Mouse (Mus musculus) embryonic facial prominence, embryonic 10.5 days (tissue): ENCODE results near the gene Usp36. TPM values are rescaled to one million over a fixed set of nuclear protein-coding genes. Genes with fewer than 3 reads are reported as not detected.

Experiments
- DNase-seq: peaks from one replicate; pipeline ENCODE4 v3.0.0-alpha.2; 2017; ENCODE audit warnings: low spot score
- H3K27ac ChIP-seq: fragments of 300-500 bp; sonication (generic); replicated peaks from 2 replicates; pipeline ENCODE4 v1.5.1; 2016; ENCODE audit warnings: mild to moderate bottlenecking
- H3K27me3 ChIP-seq: fragments of 300-500 bp; sonication (generic); replicated peaks from 2 replicates; pipeline ENCODE4 v1.6.1; 2016; ENCODE audit warnings: low read depth, mild to moderate bottlenecking; ENCODE audit not compliant: poor library complexity, severe bottlenecking
- H3K36me3 ChIP-seq: fragments of 300-500 bp; sonication (generic); replicated peaks from 2 replicates; pipeline ENCODE4 v1.6.1; 2016; ENCODE audit warnings: mild to moderate bottlenecking, moderate library complexity
- H3K4me1 ChIP-seq: fragments of 300-500 bp; sonication (generic); 2 replicates; pipeline ENCODE4 v1.6.1; 2016
- H3K4me3 ChIP-seq: fragments of 300-500 bp; sonication (generic); 2 replicates; pipeline ENCODE4 v1.5.1; 2016; ENCODE audit warnings: mild to moderate bottlenecking, moderate library complexity
- H3K9me3 ChIP-seq: fragments of 300-500 bp; sonication (generic); 2 replicates; pipeline ENCODE4 v1.6.1; 2016; ENCODE audit warnings: mild to moderate bottlenecking
- WGBS: fragments of 180-500 bp; shearing (Covaris S2); methylation state at CpG from one replicate; pipeline ENCODE4 v1.1.7; 2016; 5-methylcytosine and 5-hydroxymethylcytosine counted together
- polyA plus RNA-seq: library from polyadenylated mRNA; unstranded; fragments of >200 nt; fragmentation: Nextera tagmentation; extraction: Ambion mirVana; gene quantifications from 2 replicates; pipeline ENCODE4 v1.2.1, GENCODE M21; 2016

The Usp36 gene
- polyA plus RNA-seq, 1 experiment from 2014 or later = 24.1 TPM

DNA sequence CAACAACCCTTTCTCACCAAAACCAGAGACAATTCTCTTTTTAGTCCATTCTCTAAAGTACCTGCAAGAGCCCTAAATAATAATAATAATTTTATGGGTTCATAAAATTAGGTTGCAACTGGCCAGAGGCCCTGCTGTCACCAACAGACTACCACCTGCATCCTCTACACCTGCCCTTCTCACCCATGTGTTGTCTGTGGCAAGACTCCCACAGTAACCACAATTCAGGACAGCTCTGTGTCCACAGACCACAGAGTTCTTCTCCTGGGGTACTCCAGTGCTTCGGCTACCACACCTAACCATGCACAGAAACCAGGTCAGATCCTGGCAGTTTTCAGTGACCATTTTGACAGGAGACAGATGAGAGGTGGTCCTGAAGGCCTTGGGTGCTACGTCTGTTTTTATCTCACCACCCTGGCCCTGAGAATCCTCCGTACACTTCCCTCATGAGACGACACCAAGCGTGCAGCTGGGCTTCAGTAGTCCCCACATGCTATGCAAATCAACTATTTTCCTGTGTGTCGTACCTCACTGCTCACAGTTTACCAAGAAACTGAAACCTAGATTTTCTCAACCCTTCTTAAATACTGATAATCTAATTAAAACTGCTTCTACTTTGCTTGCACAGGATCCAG lies 46.3 kb downstream of the Usp36 start:
- Histone ChIP-seq H3K4me3 (no peak overlapping the region), H3K9me3 (no peaks in the 10 kb centered on the region), H3K36me3 (no peaks in the 10 kb centered on the region; the same call in 1 of the 2 replicates), H3K27ac (no peak overlapping the region), H3K4me1 (peaks cover 65% of the 10 kb centered on the region), H3K27me3 (0 out of 2 replicates have a peak, but pooled peaks cover 7% of the 10 kb centered on the region)
- no peak for DNase-seq
- 89% methylated on average over 6 of the region's 6 CpGs for WGBS

DNA sequence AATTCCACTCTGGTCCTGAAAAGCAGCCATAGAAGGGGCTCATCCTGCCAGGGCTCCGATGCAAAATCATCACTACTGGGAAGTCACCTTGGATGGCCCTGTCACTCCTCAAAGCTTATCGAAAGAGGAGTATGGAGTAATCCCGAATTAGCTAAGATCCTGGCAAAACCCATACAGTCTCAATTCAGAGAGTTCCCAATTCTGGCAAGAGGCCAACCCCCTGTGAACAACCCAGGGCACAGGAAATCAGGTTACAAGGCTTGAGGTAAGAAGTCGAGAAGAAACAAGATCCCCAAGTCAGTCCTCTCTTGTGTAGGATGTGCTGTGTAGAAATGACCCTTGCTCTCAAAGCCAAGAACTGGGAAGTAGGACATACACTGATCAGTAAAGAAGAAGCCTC lies 47.5 kb downstream of the Usp36 start:
- no peak for DNase-seq
- 0 out of 2 replicates have a peak, but pooled peaks cover 7% of the 10 kb centered on the region for H3K27me3 ChIP-seq
- H3K9me3 ChIP-seq = no peaks in the 10 kb centered on the region
- H3K36me3 ChIP-seq = no peaks in the 10 kb centered on the region; the same call in 1 of the 2 replicates
- whole genome bisulfite sequencing = 75% methylated on average over 4 of the region's 4 CpGs
- H3K4me3 ChIP-seq = no peak overlapping the region
- H3K27ac ChIP-seq = no peak overlapping the region
- peaks cover 68% of the 10 kb centered on the region for H3K4me1 ChIP-seq

DNA sequence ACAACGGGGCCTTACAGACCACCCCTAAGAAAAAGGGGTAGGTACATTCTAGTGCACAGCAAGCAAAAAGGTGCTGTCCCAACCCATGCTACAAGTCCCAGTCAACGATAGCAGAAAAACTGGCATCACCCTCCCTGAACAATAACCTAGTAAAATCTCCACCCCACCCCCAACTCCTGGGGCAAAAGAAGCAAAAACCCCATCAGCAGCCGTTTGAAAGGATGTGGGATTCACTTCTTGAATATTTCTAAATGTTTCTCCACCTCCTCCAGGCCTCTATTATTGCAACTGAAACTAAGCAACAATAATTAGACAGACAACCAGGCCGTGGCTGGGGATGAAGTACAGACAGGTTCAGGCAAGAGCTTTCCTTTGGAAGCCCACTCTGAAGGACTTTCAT lies 49.7 kb downstream of the Usp36 start:
- Histone ChIP-seq H3K9me3 (no peaks in the 10 kb centered on the region), H3K36me3 (no peaks in the 10 kb centered on the region; the same call in 1 of the 2 replicates), H3K4me1 (peaks cover 68% of the 10 kb centered on the region), H3K27me3 (no peaks in the 10 kb centered on the region), H3K4me3 (no peak overlapping the region), H3K27ac (peak overlapping the region; percentile 92)
- 66% methylated on average over 4 of the region's 4 CpGs for WGBS
- no peak for DNase-seq

DNA sequence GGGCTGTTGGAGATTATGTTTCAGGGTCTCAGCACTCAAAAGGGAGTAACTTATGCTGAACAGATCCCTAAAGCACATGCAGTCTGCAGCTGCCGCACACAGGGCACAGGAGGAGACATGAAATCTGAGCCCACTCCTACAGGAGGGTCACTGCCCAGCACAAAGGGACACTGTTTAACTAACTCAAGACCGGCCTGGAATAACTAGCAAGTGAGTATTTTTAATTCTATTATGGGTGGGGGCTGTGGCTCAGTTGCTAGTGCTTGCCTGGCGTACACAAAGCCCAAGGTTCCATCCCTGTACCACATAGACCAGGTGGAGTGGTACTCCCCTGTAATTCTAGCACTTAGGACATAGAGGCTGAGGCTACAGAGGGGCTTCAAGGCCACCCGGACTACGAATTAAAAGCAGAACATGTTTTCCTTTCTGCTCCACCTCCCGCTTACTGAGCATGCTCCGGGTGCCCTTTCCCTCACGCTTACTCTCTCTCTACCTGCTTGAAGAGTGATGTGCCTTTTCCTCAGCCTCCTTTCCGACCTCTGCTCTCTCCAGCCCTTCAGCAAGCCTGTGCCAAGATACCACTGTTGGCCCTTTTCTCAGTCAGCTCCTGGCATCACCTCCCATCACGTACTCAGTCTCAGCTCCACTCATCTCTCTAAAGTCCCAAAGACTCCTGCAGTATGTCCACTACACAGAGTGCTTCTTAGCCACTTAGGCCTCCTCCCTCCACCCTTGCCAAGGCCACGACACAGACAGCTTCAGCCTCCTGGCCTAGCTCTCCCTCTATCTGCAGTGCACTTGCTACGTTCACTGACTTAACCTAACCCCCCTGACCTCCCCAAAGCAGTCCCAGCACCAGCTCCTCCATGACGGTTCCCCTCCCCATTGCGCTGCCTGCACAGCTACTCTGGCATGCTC lies 50.5 kb downstream of the Usp36 start:
- H3K4me3 ChIP-seq = peak overlapping the region; percentile 40
- DNase-seq = peak; percentile 83
- H3K27ac ChIP-seq = peak overlapping the region; percentile 92
- H3K9me3 ChIP-seq = no peaks in the 10 kb centered on the region
- no peaks in the 10 kb centered on the region; the same call in 1 of the 2 replicates for H3K36me3 ChIP-seq
- H3K4me1 ChIP-seq = peaks cover 70% of the 10 kb centered on the region
- H3K27me3 ChIP-seq = no peaks in the 10 kb centered on the region
- 33% methylated on average over 14 of the region's 14 CpGs for WGBS

DNA sequence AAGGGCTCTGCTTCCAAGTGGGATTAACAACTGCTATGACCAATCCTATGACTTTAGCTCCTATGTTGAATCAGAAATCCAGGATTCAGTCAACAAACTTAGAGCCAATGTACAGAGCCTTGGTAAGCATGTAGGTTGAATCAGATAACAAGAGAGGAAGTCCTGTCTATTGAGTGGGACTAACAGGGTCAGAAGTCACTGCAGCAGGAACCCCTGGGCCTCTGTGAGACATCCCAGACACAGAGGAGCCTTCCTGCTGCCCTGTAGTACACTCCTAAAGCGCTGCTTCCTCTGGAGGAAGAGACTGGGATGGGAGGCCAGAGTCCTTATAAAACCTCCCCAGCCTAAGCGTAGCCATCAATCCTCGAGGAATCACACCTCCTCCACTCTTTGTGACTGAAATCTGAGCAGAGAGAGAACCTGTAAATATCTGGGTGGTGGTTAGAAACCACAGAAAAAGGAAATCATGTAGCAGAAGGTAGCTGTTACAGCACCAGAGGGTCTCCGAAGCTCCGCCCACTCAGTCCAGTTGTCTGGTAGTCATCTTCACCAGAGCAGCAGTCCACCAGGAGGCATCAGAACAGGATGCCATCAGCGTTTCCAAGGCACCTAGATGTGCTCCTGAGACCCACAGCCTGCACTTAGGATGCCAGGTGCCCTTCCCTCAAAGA lies 53.4 kb downstream of the Usp36 start:
- H3K9me3 ChIP-seq = no peaks in the 10 kb centered on the region
- WGBS = 55% methylated on average over 6 of the region's 6 CpGs
- H3K27me3 ChIP-seq = no peaks in the 10 kb centered on the region
- H3K36me3 ChIP-seq = no peaks in the 10 kb centered on the region
- H3K4me3 ChIP-seq = peak overlapping the region; percentile 20; the same call in 1 of the 2 replicates
- H3K4me1 ChIP-seq = peaks cover 78% of the 10 kb centered on the region
- DNase-seq = peak; percentile 30
- peak overlapping the region; percentile 92 for H3K27ac ChIP-seq

DNA sequence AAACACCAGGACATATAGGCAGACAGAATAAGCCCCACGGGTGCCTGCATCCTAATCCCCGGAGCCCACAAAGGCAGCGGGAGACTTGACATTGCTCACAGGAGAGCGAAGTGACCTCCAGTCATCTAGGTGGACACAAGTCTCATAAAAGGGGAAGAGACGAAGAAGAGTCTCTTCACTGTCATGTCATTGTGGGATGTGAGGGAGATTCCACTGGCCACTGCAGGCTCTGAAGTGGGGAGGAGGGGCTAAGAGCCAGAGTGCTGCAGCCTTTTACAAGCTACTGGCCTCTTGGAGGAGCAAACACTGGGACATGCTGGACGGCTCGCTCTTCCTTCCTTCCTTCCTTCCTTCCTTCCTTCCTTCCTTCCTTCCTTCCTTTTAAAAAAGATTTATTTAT lies 55.1 kb downstream of the Usp36 start:
- Histone ChIP-seq H3K4me1 (peaks cover 66% of the 10 kb centered on the region), H3K27me3 (no peaks in the 10 kb centered on the region), H3K36me3 (no peaks in the 10 kb centered on the region), H3K4me3 (no peak overlapping the region), H3K9me3 (no peaks in the 10 kb centered on the region), H3K27ac (peak overlapping the region; percentile 35; the same call in 1 of the 2 replicates)
- WGBS = 78% methylated on average over 7 of the region's 7 CpGs
- DNase-seq = no peak

DNA sequence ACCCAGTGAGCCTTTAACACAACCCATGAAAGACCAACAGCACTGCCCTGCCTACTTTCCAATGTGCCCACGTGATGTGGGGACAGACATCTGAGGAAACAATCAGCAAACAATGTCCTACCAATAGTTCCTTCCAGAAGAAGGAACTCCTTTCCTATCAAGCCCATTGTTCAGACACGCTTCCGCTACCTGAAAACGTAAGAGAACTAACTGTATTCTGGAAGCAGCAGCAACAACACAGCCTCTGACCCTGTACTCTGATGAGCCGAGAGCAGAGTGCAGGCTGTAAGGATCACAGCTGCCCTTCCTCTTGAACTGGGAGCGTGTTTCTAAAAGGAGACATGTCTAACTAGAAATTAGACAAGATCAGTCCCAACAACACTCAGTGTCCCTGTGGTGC lies 55.5 kb downstream of the Usp36 start:
- no peaks in the 10 kb centered on the region for H3K36me3 ChIP-seq
- no peaks in the 10 kb centered on the region for H3K9me3 ChIP-seq
- H3K4me3 ChIP-seq = no peak overlapping the region
- no peak for DNase-seq
- no peaks in the 10 kb centered on the region for H3K27me3 ChIP-seq
- peaks cover 61% of the 10 kb centered on the region for H3K4me1 ChIP-seq
- H3K27ac ChIP-seq = 0 out of 2 replicates have a peak overlapping the region, but pooled peaks have one; percentile 35
- WGBS = 82% methylated on average over 6 of the region's 6 CpGs

DNA sequence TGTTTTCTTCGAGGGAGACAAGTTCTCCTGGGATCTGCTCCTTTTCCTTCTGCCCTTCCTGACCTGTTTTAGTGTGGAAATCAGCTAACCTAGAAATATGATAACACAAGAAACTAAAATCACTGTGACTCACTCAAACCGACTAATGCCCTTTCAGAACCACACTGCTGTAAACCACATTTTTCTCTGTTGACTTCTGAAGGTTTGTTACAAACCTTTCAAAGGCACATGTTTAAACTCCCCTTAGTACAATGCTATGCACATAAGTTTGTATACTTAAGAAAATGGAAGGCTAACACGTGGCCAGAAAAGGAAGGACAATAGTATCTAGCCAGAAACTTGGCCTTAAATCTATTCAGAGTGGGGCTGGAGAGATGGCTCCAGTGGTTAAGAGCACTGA lies 56.1 kb downstream of the Usp36 start:
- 73% methylated on average over 3 of the region's 3 CpGs for WGBS
- H3K36me3 ChIP-seq = no peaks in the 10 kb centered on the region
- no peaks in the 10 kb centered on the region for H3K27me3 ChIP-seq

DNA sequence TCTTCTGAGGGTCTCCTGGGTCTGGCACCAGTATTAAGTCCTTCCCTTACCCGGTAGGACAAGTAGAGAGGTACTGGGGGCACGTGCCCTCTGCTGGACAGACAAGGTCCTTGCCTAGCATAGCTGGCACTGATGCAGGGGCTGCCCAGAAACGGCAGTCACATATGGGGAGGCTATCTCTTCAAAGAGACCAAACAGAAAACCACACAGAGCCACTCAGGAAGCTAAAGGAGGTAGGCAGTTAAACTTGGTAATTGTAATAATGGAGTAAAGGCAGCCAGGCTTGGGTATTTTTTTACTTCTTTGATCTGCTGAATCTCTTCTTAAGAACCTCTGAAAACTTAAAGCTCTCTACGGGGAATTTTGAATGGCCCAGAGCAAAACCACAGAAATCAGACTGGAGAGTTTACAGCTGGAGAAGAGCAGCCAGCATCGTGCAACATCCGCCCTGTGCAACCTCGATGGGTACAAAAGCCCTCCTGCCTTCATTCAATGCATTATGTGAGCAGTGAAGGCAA lies 57.7 kb downstream of the Usp36 start:
- H3K27me3 ChIP-seq = no peaks in the 10 kb centered on the region
- no peak overlapping the region for H3K4me3 ChIP-seq
- no peaks in the 10 kb centered on the region for H3K9me3 ChIP-seq
- 45% methylated on average over 7 of the region's 7 CpGs for WGBS
- no peaks in the 10 kb centered on the region for H3K36me3 ChIP-seq
- H3K27ac ChIP-seq = peak overlapping the region; percentile 54
- H3K4me1 ChIP-seq = peaks cover 43% of the 10 kb centered on the region
- DNase-seq = peak; percentile 37

More for the DNA sequence above, 56.1 kb downstream of the Usp36 start:
- Histone ChIP-seq H3K27ac (no peak overlapping the region), H3K4me3 (no peak overlapping the region), H3K4me1 (peaks cover 56% of the 10 kb centered on the region), H3K9me3 (no peaks in the 10 kb centered on the region)
- DNase-seq = no peak

DNA sequence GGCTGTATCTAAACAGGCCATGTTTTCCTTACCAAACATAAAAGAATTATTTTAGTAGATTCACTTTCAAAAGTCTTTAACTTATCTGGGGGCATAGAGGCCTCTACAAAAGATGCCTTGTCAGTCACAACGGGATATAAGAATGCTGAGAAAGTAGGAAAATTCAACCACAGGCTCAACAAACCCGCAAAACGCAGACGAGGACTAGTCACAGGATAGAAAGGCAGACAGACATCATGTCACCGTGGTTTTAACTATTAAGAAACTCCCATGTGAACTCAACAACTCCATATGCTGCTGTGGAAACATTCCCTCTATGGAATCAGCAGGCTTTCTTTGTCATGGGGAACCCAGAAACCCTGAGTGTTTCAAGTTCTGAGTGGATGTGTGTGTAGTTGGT lies 60.1 kb downstream of the Usp36 start:
- Histone ChIP-seq H3K4me1 (peaks cover 47% of the 10 kb centered on the region), H3K36me3 (no peaks in the 10 kb centered on the region), H3K27ac (no peak overlapping the region), H3K9me3 (no peaks in the 10 kb centered on the region), H3K27me3 (no peaks in the 10 kb centered on the region), H3K4me3 (no peak overlapping the region)
- 94% methylated on average over 5 of the region's 5 CpGs for WGBS
- no peak for DNase-seq

DNA sequence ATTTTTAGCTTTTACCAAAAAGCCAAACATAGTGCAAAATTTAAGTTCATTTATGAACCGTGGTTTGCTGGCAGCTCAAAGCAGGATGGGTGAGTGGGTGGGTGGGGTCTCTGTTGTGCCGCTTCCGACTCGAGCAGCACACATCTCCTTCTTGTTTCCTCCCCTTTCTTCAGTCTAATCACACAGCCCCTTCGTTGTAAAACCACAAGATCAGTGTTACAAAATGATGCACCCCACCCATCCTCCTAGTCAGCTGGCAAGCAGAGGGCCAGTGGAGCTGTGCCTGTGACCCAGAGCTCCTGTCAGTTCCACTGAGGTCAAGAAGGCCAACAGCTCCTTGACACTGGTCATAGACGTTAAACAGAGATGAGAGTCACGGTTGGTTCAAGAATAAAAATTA lies 62.4 kb downstream of the Usp36 start:
- no peaks in the 10 kb centered on the region for H3K27me3 ChIP-seq
- H3K4me3 ChIP-seq = no peak overlapping the region
- H3K9me3 ChIP-seq = no peaks in the 10 kb centered on the region
- peaks cover 41% of the 10 kb centered on the region for H3K4me1 ChIP-seq
- no peaks in the 10 kb centered on the region for H3K36me3 ChIP-seq
- DNase-seq = no peak
- 82% methylated on average over 7 of the region's 7 CpGs for WGBS
- no peak overlapping the region for H3K27ac ChIP-seq

DNA sequence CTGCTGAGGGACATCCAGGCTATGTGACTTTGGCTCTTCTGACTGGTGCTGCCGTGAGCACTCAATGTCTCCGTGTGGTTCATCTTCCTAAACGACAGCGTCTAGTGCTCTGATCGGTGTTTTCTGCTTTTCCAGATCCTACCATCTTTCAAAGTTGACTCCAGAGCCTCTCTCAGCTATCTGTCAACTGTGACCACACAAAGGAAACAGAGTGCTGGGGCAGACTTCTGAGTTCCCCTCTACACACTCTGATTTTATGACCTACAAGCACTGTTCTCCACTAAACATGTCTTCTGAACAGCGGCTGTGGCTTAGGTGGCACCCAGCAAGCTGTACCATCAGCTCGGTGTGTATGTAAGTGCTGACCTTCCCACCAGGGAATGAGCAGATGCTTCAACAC lies 63.2 kb downstream of the Usp36 start:
- H3K27me3 ChIP-seq = no peaks in the 10 kb centered on the region
- WGBS = 91% methylated on average over 7 of the region's 7 CpGs
- DNase-seq = no peak
- H3K4me3 ChIP-seq = no peak overlapping the region
- H3K36me3 ChIP-seq = no peaks in the 10 kb centered on the region
- no peaks in the 10 kb centered on the region for H3K9me3 ChIP-seq
- no peak overlapping the region for H3K27ac ChIP-seq
- peaks cover 36% of the 10 kb centered on the region for H3K4me1 ChIP-seq
